Mouse (Mus musculus): ENCODE measurements at regions not wholly inside any gene's neighbourhood (a gene's known extent, or its start where the extent isn't known, plus 50 kb on each side); places are given as distances from the start of the nearest gene placed in this dataset.

DNA sequence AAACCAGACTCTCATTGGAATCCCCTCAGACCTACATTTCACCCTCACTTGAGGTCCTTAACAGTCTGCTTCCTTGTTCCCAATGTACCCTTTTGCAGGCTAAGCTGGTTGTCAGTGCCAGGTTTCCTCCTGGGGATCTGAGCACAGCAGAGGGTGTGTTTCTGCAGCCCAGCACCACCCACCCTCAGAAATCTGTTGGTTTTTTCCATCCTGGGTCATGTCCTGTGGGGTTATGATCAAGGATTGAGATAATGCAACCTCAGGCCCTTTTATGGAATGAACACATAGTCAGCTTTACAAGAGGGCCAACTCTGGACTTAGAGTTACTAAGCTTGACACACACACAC is 167.6 kb downstream of the Rnf152 start:
- TF ChIP-seq POLR2A (IDR thresholded peaks at IDR 0.05; ENCODE audit: low read depth, low read length): no peak
- no peak for TF ChIP-seq CTCF (IDR thresholded peaks at IDR 0.05; ENCODE audit: extremely low read depth, insufficient read length, insufficient replicate concordance, low read depth, low read length)
